Mouse (Mus musculus) fat pad, adult 2 months (tissue): ENCODE data around the gene Igfbp1.

Experiments
- DNase-seq: peaks from one replicate; pipeline ENCODE4 v3.0.0-alpha.2; 2011; ENCODE audit warnings: low read depth, low spot score; ENCODE audit errors: extremely low read depth

Gene Igfbp1

GRCm38 (mm10) chr11:7230000-7230399 is 32.4 kb downstream of the Igfbp1 start:
- DNase-seq = no peak

GRCm38 (mm10) chr11:7231958-7232357 is 34.4 kb downstream of the Igfbp1 start:
- no peak for DNase-seq

GRCm38 (mm10) chr11:7233333-7233732 is 35.8 kb downstream of the Igfbp1 start:
- DNase-seq = no peak

- no peak for DNase-seq
Measured at GRCm38 (mm10) chr11:7234436-7234835, 36.9 kb downstream of the Igfbp1 start.

- DNase-seq = no peak
Measured at GRCm38 (mm10) chr11:7234981-7235609, 37.5 kb downstream of the Igfbp1 start.

GRCm38 (mm10) chr11:7236751-7237150 is 39.2 kb downstream of the Igfbp1 start:
- DNase-seq = no peak

- DNase-seq = no peak
Measured at GRCm38 (mm10) chr11:7237712-7238111, 40.1 kb downstream of the Igfbp1 start.

GRCm38 (mm10) chr11:7238546-7238945 is 41.0 kb downstream of the Igfbp1 start:
- no peak for DNase-seq

- no peak for DNase-seq
Measured at GRCm38 (mm10) chr11:7239041-7239740, 41.6 kb downstream of the Igfbp1 start.

- no peak for DNase-seq
Measured at GRCm38 (mm10) chr11:7244782-7245181, 47.2 kb downstream of the Igfbp1 start.

- no peak for DNase-seq
Measured at GRCm38 (mm10) chr11:7250415-7250814, 52.8 kb downstream of the Igfbp1 start.

- DNase-seq = no peak
Measured at GRCm38 (mm10) chr11:7250870-7251269, 53.3 kb downstream of the Igfbp1 start.
